Mouse (Mus musculus) left cerebral cortex, adult 2 months (tissue): Measurements from ENCODE around the gene Ckb. TPM values are rescaled to one million over a fixed set of nuclear protein-coding genes. Genes with fewer than 3 reads are reported as not detected.

ENCODE experiments used
- DNase-seq, 2 experiments: peaks; one replicate each; pipeline ENCODE4 v3.0.0; 2021 to 2022; ENCODE audit warnings: low spot score in 2 of 2, mixed read lengths in 1 of 2; ENCODE audit errors: extremely low spot score in 1 of 2
- H3K27ac ChIP-seq: fragments of 200-600 bp; 2 replicates; pipeline ENCODE4 v1.8.1; 2022
- H3K4me3 ChIP-seq: fragments of 200-600 bp; 2 replicates; pipeline ENCODE4 v1.8.1; 2022
- CTCF ChIP-seq: fragments of 200-600 bp; IDR thresholded peaks from 2 replicates; pipeline ENCODE4 v1.8.1; 2022; ENCODE audit warnings: antibody characterized with exemption, mild to moderate bottlenecking, moderate library complexity
- intact Hi-C: fragments of 180-260 bp; cut with DNase I; formaldehyde crosslinking; loops from one replicate; pipeline ENCODE4 v1.15.1; 2025
- total RNA-seq, 2 experiments: library from RNA; stranded (reverse); gene quantifications; 2 replicates each; pipeline ENCODE4 v1.2.3; 2021

Ckb gene
- total RNA-seq, 2 experiments from 2014 or later = 1,837 to 1,872 TPM

DNA sequence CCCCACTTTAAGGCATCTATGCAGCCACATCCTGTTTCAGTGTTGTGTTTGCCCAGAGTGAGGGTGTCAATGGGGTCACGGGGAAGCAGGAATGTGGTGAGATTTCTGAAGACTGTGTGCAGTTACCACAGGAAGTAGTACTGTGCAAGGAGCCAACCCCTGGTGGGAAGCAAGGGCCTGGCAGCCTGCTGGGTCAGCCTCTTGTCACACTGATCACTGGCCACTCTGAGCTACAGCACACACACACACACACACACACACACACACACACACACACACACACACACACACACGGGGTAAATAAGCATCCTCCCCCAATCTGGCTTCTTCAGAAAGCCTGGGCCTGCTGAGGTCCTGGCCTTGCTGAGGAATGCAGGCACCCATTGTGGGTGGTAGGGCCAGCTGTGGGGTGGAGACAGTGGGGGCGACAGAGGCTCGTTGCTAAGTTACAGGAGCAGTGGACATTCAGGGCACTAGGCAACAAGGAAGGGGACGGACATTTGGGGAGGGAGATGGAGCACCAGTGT is 19.3 kb upstream of the Ckb start:
- Histone ChIP-seq H3K27ac (peak overlapping the region; percentile 68), H3K4me3 (no peak overlapping the region)
- intact Hi-C loops = no loop called here
- peak; percentile 3 for TF ChIP-seq CTCF
- DNase-seq = peak in 1 of 2 experiments; percentile 38

DNA sequence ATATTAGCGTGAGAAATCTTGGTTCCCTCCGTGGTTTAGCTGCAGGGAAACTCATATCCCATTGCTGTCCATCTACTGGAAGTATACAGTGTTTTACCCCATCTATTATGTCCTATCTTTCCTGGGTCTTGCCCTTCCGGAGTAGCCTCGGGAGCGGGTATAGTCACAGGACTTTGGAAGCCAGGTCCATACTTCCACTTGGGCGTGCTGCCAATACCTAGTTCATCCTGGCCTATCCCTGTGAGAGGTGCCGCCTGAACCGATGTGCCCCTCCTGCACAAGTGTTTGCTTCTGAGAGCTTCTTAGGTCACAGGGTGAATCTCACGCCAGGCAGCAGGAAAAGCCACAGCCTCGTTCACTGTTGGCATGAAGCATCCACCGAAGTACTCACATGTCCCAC is 17.3 kb upstream of the Ckb start:
- Histone ChIP-seq H3K27ac (no peak overlapping the region), H3K4me3 (no peak overlapping the region)
- intact Hi-C loops = no loop called here
- no peak for TF ChIP-seq CTCF
- no peak for DNase-seq

DNA sequence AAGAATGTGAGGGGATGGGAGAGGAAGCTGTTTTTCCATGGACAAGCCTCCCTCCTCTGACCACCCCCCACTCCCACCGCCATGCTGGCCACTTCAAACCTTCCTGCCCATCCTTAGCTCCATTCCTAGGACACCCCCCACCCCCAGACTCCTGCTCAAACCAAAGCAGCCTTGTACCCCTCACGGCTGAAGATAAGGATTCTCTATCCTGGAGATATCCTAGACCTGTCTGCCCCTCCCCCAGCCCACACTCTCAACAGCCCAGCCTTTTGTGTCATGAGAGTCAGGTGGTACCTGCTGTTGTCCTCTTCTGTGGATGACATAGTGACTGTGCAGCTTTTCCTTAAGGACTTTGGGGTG is 15.9 kb upstream of the Ckb start:
- Histone ChIP-seq H3K4me3 (no peak overlapping the region), H3K27ac (peak overlapping the region; percentile 94)
- intact Hi-C loops = no loop called here
- DNase-seq = peak in 1 of 2 experiments; percentile 16
- no peak for TF ChIP-seq CTCF

DNA sequence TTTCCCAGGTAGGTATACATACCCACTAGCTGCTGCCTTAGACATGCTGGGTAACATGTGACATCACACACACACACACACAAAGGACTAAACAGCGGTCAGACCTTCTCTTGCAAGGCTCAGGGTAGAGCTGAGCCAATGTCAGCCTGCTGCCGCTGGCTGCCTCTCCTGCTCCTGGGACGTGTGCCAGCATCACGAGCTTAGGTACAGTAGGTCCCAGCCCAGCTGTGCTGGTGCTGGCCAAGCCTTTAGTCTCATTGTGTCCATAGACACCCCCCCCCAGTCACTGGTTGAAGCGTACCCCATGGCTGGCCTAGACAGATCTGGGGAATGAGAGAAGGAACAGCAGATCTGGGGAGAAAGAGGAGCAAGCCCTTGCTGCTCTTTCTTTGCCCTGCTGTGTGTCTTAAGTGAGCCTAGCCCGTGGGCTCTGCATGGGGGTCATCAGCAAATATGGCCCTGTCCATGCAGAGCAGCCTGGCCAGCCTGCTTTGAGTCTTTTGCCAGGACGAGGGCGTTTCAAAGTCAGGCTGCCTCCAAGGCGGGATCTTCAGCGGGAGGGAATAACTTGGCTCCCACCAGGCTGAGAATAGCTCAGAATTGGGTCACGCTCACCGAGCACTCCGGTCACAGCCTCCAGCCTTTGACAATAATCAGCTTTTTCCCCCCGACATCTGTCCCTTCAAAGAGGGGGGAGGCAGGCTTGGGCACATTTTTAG is 15.4 kb upstream of the Ckb start:
- no peak for TF ChIP-seq CTCF
- Histone ChIP-seq H3K4me3 (no peak overlapping the region), H3K27ac (peak overlapping the region; percentile 94)
- intact Hi-C loops = no loop called here
- DNase-seq = peak in 1 of 2 experiments; percentile 60

DNA sequence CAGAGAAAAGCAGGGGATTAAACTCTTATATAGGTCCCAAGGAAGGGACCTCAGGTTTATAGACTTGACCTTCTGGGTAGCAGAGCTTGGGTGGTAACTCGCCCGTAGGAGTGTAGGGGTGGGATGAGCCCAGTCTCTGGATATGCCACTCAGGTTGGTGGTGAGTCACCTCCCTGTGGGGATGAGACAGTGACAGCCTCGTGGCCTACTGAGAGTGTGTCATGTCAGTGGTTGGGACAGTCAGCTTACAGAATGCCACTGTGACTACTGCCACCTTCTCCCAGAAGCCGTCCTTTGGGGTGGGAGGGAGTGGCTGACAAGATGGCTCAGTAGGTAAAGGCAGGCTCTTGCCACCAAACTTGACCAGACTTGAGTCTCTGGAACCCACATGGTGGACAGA is 14.3 kb upstream of the Ckb start:
- peak in 1 of 2 experiments; percentile 24 for DNase-seq
- no peak overlapping the region for H3K4me3 ChIP-seq
- H3K27ac ChIP-seq = peak overlapping the region; percentile 94
- TF ChIP-seq CTCF = no peak
- intact Hi-C loops = no loop called here

DNA sequence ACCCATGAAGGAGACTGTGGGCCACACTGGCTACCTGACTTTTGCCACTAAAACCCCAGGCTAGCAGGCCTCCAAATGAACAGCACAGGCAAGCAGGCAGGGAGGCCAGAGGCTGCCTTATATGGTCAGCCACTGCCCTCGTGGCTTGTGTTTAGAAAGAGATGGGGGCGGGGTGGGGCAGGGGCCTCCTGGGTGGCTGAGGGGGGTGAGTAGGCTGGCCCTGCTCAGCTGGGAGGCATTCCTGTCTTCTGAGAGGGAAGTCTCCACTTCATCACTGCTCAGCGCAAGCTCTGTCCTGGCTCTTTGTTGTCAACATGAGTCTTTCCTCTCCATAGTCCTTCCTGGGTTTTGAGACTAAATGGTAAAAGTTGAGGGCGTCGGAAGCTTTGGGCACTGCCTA is 10.7 kb upstream of the Ckb start:
- no peak for DNase-seq
- intact Hi-C loops = no loop called here
- no peak for TF ChIP-seq CTCF
- Histone ChIP-seq H3K4me3 (no peak overlapping the region), H3K27ac (peak overlapping the region; percentile 6; the same call in 1 of the 2 replicates)

DNA sequence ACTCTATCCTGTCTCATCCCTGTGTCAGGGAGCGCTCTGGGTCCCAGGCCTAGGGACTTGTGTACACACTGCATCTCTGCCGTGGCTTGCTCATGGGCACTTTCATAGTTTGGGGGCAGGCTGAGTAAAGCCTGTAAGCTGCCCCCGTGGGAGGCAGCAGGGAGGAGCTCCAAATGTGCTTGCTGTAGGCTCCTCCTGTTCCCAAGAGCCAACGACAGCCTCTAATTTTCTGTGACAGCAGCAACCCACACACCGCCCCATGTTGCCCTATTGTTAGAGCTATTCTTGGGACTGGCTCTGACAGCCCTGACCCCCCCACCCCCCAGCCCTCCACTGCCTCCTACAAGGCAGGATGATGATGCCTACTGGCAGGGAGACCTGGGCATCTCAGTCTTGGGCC is 9.9 kb upstream of the Ckb start:
- TF ChIP-seq CTCF = no peak
- no peak overlapping the region for H3K4me3 ChIP-seq
- peak in 1 of 2 experiments; percentile 46 for DNase-seq
- intact Hi-C loops = no loop called here
- H3K27ac ChIP-seq = peak overlapping the region; percentile 73

DNA sequence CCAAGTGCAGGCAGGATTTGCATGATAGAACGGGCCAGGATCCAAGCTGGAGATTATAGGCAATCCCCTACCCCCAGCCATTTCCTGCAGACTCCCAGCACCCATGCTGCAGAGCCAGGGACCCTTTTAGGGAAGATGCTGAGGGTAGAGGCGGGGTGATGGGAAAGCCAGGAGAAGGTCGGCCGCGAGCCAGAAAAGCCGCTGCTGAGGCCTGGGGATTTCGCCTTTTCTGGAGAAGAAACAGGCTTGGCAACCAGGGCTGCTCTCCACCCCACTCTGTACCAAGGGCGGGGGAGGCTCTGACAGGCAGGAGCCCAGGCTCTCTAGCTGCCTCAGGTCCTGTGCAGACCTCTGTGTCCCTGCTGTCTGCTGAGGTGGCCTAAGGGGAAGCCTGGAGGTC is 9.2 kb upstream of the Ckb start:
- intact Hi-C loops = no loop called here
- peak overlapping the region; percentile 73 for H3K27ac ChIP-seq
- DNase-seq = no peak

DNA sequence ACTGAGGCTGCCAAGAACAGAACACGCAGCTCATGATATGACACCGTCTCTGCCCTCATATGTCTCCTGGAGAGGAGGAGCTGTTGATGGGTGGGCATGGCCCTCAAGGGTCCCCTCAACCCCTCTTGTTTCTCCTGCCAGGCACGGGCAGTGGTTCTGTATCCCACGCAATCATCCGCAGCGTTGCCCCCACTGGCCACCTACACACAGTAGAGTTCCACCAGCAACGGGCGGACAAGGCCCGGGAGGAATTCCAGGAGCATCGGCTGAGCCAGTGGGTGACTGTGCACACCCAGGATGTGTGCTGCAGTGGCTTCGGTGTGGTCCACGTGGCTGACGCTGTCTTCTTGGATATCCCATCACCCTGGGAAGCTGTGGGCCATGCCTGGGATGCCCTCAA is 8.5 kb upstream of the Ckb start:
- no peak for DNase-seq
- Histone ChIP-seq H3K27ac (peak overlapping the region; percentile 73), H3K4me3 (no peak overlapping the region)
- no peak for TF ChIP-seq CTCF
- intact Hi-C loops = no loop called here

More for the DNA sequence above, 9.2 kb upstream of the Ckb start:
- TF ChIP-seq CTCF = no peak
- no peak overlapping the region for H3K4me3 ChIP-seq

DNA sequence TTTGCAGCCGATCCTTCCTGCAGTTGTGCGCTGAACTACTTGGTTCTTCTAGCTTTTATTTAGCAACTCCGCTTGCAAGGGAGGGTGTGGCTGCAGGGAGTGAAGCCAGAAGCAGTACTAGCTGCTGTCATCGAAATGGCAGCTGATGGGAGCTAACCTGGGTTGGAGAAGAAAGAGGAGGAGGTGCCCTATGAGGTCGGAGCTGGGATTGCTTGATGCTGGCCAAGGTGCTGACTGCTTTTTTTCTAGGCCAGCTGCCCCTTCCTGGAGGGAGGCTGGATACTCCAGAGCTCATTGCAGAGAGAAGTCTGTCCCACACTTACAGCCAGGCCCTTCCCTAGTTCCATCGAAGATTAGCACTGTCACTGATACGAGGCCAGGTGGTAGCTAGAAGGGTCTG is 6.9 kb upstream of the Ckb start:
- no peak overlapping the region for H3K27ac ChIP-seq
- DNase-seq = no peak
- intact Hi-C loops = no loop called here
- peak overlapping the region; percentile 82 for H3K4me3 ChIP-seq
- TF ChIP-seq CTCF = no peak

DNA sequence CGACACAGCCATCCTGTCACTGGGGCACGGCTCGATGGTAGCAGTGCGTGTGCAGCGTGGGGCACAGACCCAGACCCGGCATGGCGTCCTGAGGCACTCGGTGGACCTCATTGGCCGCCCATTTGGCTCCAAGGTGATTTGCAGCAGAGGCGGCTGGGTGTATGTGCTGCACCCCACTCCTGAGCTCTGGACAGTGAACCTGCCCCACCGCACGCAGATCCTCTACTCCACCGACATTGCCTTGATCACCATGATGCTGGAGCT is 6.5 kb upstream of the Ckb start:
- TF ChIP-seq CTCF = no peak
- intact Hi-C loops = no loop called here
- no peak overlapping the region for H3K27ac ChIP-seq

DNA sequence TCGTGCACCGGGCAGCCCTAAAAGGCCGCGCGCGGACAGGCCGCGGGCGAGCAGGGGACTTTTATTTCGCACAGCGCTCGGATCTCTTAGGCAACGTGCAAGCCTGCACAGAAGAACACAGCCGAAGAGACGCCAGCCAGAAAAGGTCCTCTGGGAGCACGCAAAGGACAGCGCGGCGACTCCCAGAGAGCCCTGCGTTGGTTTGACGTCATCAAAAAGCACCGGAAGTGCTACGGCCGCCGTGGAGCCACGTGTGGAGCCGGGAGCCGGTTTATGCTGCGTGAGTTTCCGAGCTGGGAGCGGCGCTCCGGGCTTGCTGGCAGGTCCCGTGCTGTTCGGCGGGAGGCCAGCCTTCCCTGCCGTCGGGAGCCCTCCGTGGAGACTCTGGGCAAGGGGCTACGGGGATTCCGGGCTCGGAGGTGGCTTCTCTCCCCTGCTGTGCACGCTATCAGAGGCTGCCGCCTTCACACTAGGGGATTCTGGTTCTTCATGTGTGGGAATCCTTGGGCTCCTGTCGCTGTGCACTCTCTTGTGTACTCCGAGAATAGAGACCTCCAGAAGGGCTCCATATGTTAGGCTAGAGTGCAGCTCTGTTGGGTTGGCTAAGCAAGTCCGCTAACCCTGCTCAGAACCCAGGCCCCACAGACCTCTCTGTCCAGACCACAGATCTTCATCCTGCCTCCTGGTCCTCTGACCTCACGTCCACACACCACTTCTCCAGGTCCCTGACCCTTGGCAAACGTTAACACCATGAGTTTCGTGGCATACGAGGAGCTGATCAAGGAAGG is 5.9 kb upstream of the Ckb start, which contains the start of gene Trmt61a:
Gene Trmt61a (plus strand): TSS at position 224 of the 788 bp plus-strand sequence.
- peak within 1 kb of the TSS; percentile 82 for H3K4me3 ChIP-seq
- DNase-seq = peak; percentile 88
- intact Hi-C loops = no loop called here
- no peak for TF ChIP-seq CTCF
- H3K27ac ChIP-seq = peak within 1 kb of the TSS; percentile 93

More for the DNA sequence above, 6.5 kb upstream of the Ckb start:
- no peak for DNase-seq
- H3K4me3 ChIP-seq = peak overlapping the region; percentile 82
